Mouse (Mus musculus) kidney, embryonic 16.5 days (tissue): Measurements from ENCODE around the gene Lrp5. TPM values are rescaled to one million over a fixed set of nuclear protein-coding genes. Genes with fewer than 3 reads are reported as not detected.
A peak's percentile ranks its signal among the peaks of the same experiment; 100 is the strongest.
"Not testable (repeated sequence)": the region's sequence is repeated elsewhere in the genome, so short reads cannot be mapped to it uniquely, and the experiment has no call there.

Experiments
- ATAC-seq: fragments of 200-750 bp; cut with Nextera tagmentation; 2 replicates; pipeline ENCODE4 v1.8.0; 2017; ENCODE audit warnings: moderate TSS enrichment; ENCODE audit not compliant: low FRiP score, low TSS enrichment
- H3K27ac ChIP-seq: fragments of 300-500 bp; sonication (generic); 2 replicates; pipeline ENCODE4 v1.5.1; 2014; ENCODE audit warnings: low read length
- H3K27me3 ChIP-seq: fragments of 300-500 bp; sonication (generic); 2 replicates; pipeline ENCODE4 v1.6.1; 2014; ENCODE audit warnings: low read length, control low read depth, mixed read lengths; ENCODE audit not compliant: insufficient read depth
- H3K36me3 ChIP-seq: fragments of 300-500 bp; sonication (generic); 2 replicates; pipeline ENCODE4 v1.6.1; 2014; ENCODE audit warnings: low read length, control low read depth, mixed read lengths; ENCODE audit not compliant: insufficient read depth
- H3K4me1 ChIP-seq: fragments of 300-500 bp; sonication (generic); 2 replicates; pipeline ENCODE4 v1.6.1; 2014; ENCODE audit warnings: low read length, control low read depth, mixed read lengths; ENCODE audit not compliant: insufficient read depth
- H3K4me2 ChIP-seq: fragments of 300-500 bp; sonication (generic); replicated peaks from 2 replicates; pipeline ENCODE4 v1.6.1; 2014; ENCODE audit warnings: low read depth, low read length
- H3K4me3 ChIP-seq: fragments of 300-500 bp; sonication (generic); 2 replicates; pipeline ENCODE4 v1.5.1; 2014; ENCODE audit warnings: mild to moderate bottlenecking, low read length
- H3K9ac ChIP-seq: fragments of 300-500 bp; sonication (generic); replicated peaks from 2 replicates; pipeline ENCODE4 v1.6.1; 2014; ENCODE audit warnings: low read length
- H3K9me3 ChIP-seq: fragments of 300-500 bp; sonication (generic); 2 replicates; pipeline ENCODE4 v1.6.1; 2016; ENCODE audit warnings: low read length, control low read depth
- WGBS: fragments of 180-500 bp; shearing (Covaris S2); extraction: QIAGEN DNeasy Blood & Tissue Kit; methylation state at CpG from one replicate; pipeline ENCODE4 v1.1.7; 2014; 5-methylcytosine and 5-hydroxymethylcytosine counted together
- polyA plus RNA-seq: library from polyadenylated mRNA; unstranded; fragments of >200 nt; fragmentation: Nextera tagmentation; extraction: Ambion mirVana; gene quantifications from 2 replicates; pipeline ENCODE4 v1.2.1, GENCODE M21; 2015

The Lrp5 gene
- polyA plus RNA-seq, 1 experiment from 2014 or later: 7.0 TPM

- Histone ChIP-seq H3K9me3 (no peaks in the 10 kb centered on the region), H3K4me1 (peaks cover 56% of the 10 kb centered on the region), H3K9ac (peak overlapping the region; percentile 1; the same call in 1 of the 2 replicates), H3K4me3 (no peak overlapping the region), H3K27ac (peak overlapping the region; percentile 71), H3K27me3 (no peaks in the 10 kb centered on the region), H3K4me2 (no peak overlapping the region), H3K36me3 (no peaks in the 10 kb centered on the region)
- ATAC-seq: no peak
- WGBS: 17% methylated on average over 5 of the region's 5 CpGs
Measured at GRCm38 (mm10) chr19:3665510-3665909, 20.9 kb downstream of the Lrp5 start.

GRCm38 (mm10) chr19:3657947-3658346, 28.4 kb downstream of the Lrp5 start:
- Histone ChIP-seq H3K27ac (no peak overlapping the region), H3K4me3 (no peak overlapping the region), H3K9ac (no peak overlapping the region), H3K4me2 (no peak overlapping the region), H3K27me3 (no peaks in the 10 kb centered on the region), H3K36me3 (peaks cover 19% of the 10 kb centered on the region), H3K4me1 (peaks cover 27% of the 10 kb centered on the region), H3K9me3 (no peaks in the 10 kb centered on the region)
- 98% methylated on average over 4 of the region's 4 CpGs for WGBS
- no peak for ATAC-seq

GRCm38 (mm10) chr19:3657065-3657464, 29.3 kb downstream of the Lrp5 start:
- H3K9me3 ChIP-seq, H3K4me2 ChIP-seq, H3K4me3 ChIP-seq, ATAC-seq, H3K27me3 ChIP-seq, H3K27ac ChIP-seq, H3K9ac ChIP-seq: not testable (repeated sequence)
- peaks cover 27% of the 10 kb centered on the region for H3K4me1 ChIP-seq
- H3K36me3 ChIP-seq: peaks cover 24% of the 10 kb centered on the region
- 96% methylated on average over 4 of the region's 4 CpGs for WGBS

- Histone ChIP-seq H3K27me3 (no peaks in the 10 kb centered on the region), H3K27ac (peak overlapping the region; percentile 50; the same call in 1 of the 2 replicates), H3K9ac (no peak overlapping the region), H3K9me3 (peaks cover 10% of the 10 kb centered on the region), H3K36me3 (peaks cover 33% of the 10 kb centered on the region), H3K4me1 (peaks cover 27% of the 10 kb centered on the region), H3K4me2 (no peak overlapping the region), H3K4me3 (no peak overlapping the region)
- WGBS: 54% methylated on average over 1 of the region's 1 CpGs
- no peak for ATAC-seq
Measured at GRCm38 (mm10) chr19:3656144-3656543, 30.2 kb downstream of the Lrp5 start.

GRCm38 (mm10) chr19:3654940-3655339, 31.4 kb downstream of the Lrp5 start:
- Histone ChIP-seq H3K9me3 (peaks cover 10% of the 10 kb centered on the region), H3K4me2 (no peak overlapping the region), H3K27me3 (no peaks in the 10 kb centered on the region), H3K4me3 (no peak overlapping the region), H3K36me3 (peaks cover 39% of the 10 kb centered on the region), H3K9ac (no peak overlapping the region), H3K4me1 (peaks cover 20% of the 10 kb centered on the region), H3K27ac (peak overlapping the region; percentile 61; the same call in 1 of the 2 replicates)
- no peak for ATAC-seq
- 62% methylated on average over 4 of the region's 4 CpGs for WGBS

GRCm38 (mm10) chr19:3654058-3654457, 32.3 kb downstream of the Lrp5 start:
- peaks cover 20% of the 10 kb centered on the region for H3K4me1 ChIP-seq
- H3K27ac ChIP-seq: peak overlapping the region; percentile 61
- WGBS: 74% methylated on average over 5 of the region's 5 CpGs
- no peak overlapping the region for H3K4me2 ChIP-seq
- peaks cover 35% of the 10 kb centered on the region for H3K36me3 ChIP-seq
- no peaks in the 10 kb centered on the region for H3K27me3 ChIP-seq
- ATAC-seq: peak; percentile 16; the same call in 1 of the 2 replicates
- H3K4me3 ChIP-seq: no peak overlapping the region
- H3K9me3 ChIP-seq: peaks cover 10% of the 10 kb centered on the region
- H3K9ac ChIP-seq: no peak overlapping the region

GRCm38 (mm10) chr19:3653508-3653907, 32.9 kb downstream of the Lrp5 start:
- Histone ChIP-seq H3K9ac (no peak overlapping the region), H3K27me3 (no peaks in the 10 kb centered on the region), H3K27ac (peak overlapping the region; percentile 61; the same call in 1 of the 2 replicates), H3K9me3 (peaks cover 10% of the 10 kb centered on the region), H3K4me3 (no peak overlapping the region), H3K36me3 (peaks cover 29% of the 10 kb centered on the region), H3K4me2 (no peak overlapping the region), H3K4me1 (peaks cover 22% of the 10 kb centered on the region)
- no peak for ATAC-seq
- 82% methylated on average over 4 of the region's 4 CpGs for WGBS

- Histone ChIP-seq H3K27me3 (no peaks in the 10 kb centered on the region), H3K36me3 (peaks cover 24% of the 10 kb centered on the region), H3K9ac (no peak overlapping the region), H3K9me3 (peaks cover 10% of the 10 kb centered on the region), H3K4me2 (no peak overlapping the region), H3K27ac (no peak overlapping the region), H3K4me3 (no peak overlapping the region), H3K4me1 (peaks cover 34% of the 10 kb centered on the region)
- 96% methylated on average over 13 of the region's 13 CpGs for WGBS
- no peak for ATAC-seq
Measured at GRCm38 (mm10) chr19:3651989-3652388, 34.4 kb downstream of the Lrp5 start.

GRCm38 (mm10) chr19:3651220-3651619, 35.1 kb downstream of the Lrp5 start:
- Histone ChIP-seq H3K4me2 (no peak overlapping the region), H3K36me3 (peaks cover 27% of the 10 kb centered on the region), H3K27ac (no peak overlapping the region), H3K4me1 (peaks cover 31% of the 10 kb centered on the region), H3K9ac (no peak overlapping the region), H3K27me3 (no peaks in the 10 kb centered on the region), H3K9me3 (peaks cover 10% of the 10 kb centered on the region), H3K4me3 (no peak overlapping the region)
- WGBS: 94% methylated on average over 3 of the region's 3 CpGs
- no peak for ATAC-seq

GRCm38 (mm10) chr19:3650448-3650847, 35.9 kb downstream of the Lrp5 start:
- H3K36me3 ChIP-seq: peaks cover 31% of the 10 kb centered on the region
- WGBS: 81% methylated on average over 3 of the region's 3 CpGs
- peaks cover 10% of the 10 kb centered on the region for H3K9me3 ChIP-seq
- H3K27me3 ChIP-seq: no peaks in the 10 kb centered on the region
- no peak overlapping the region for H3K9ac ChIP-seq
- ATAC-seq: no peak
- no peak overlapping the region for H3K27ac ChIP-seq
- no peak overlapping the region for H3K4me3 ChIP-seq
- H3K4me1 ChIP-seq: peaks cover 26% of the 10 kb centered on the region
- no peak overlapping the region for H3K4me2 ChIP-seq
